8 mouse cellular contexts compared by ENCODE assay signal in genomic region chr10:67314811-67315435, GRCm38 (mm10). TPM values are rescaled to one million over a fixed set of nuclear protein-coding genes. Genes with fewer than 3 reads are reported as not detected.
DNase-seq lines count a peak whose midpoint lies in the region; ATAC-seq and TF ChIP-seq lines count a peak whose summit lies in the region.

No protein-coding gene starts in this region.

- H3K4me2 ChIP-seq in forebrain, embryonic 12.5 days: no peak overlapping the region
- no peak overlapping the region for H3K4me2 ChIP-seq in hindbrain, embryonic 13.5 days

- ATAC-seq in forebrain, embryonic 12.5 days (ENCODE audit: low FRiP score): peak; percentile 35; the same call in 1 of the 2 replicates
- peak; percentile 49 for ATAC-seq in hindbrain, embryonic 13.5 days (ENCODE audit: low FRiP score)

- peaks cover 11% of the 10 kb centered on the region; the same call in 1 of the 2 replicates for H3K4me1 ChIP-seq in forebrain, embryonic 12.5 days
- H3K4me1 ChIP-seq in hindbrain, embryonic 13.5 days (replicated peaks): peaks cover 10% of the 10 kb centered on the region
- H3K4me1 ChIP-seq in spleen, adult 2 months (ENCODE audit: control insufficient read depth, insufficient read depth, insufficient read length): peaks cover 4% of the 10 kb centered on the region; the same call in 1 of the 2 replicates

- no peaks in the 10 kb centered on the region for H3K9me3 ChIP-seq in forebrain, embryonic 12.5 days
- no peaks in the 10 kb centered on the region for H3K9me3 ChIP-seq in hindbrain, embryonic 13.5 days

- H3K4me3 ChIP-seq in forebrain, embryonic 12.5 days (replicated peaks): no peak overlapping the region
- no peak overlapping the region for H3K4me3 ChIP-seq in hindbrain, embryonic 13.5 days
- no peak overlapping the region for H3K4me3 ChIP-seq in spleen, adult 2 months (ENCODE audit: extremely low read depth, insufficient read depth, insufficient read length)

- DNase-seq in ovary, postnatal 36 days (ENCODE audit: low spot score): peak; percentile 49
- no peak for DNase-seq in ovary, postnatal 10 days (ENCODE audit: low spot score)
- DNase-seq in c-Kit-positive CD71-negative TER-119-negative erythroid progenitor cells, embryonic 14.5 days (ENCODE audit: low read depth): peak; percentile 61
- DNase-seq in left cerebral cortex, adult 18-20 months (ENCODE audit: low spot score in 2 of 2): peak; percentile 57 to 65
- DNase-seq in mesoderm, embryonic 11.5 days (ENCODE audit: low read depth, low spot score): peak; percentile 84
- peak; percentile 34 to 46 for DNase-seq in spleen, adult 2 months (ENCODE audit: low read depth in 1 of 2, low spot score in 2 of 2)

- H3K27ac ChIP-seq in forebrain, embryonic 12.5 days: no peak overlapping the region
- no peak overlapping the region for H3K27ac ChIP-seq in hindbrain, embryonic 13.5 days
- no peak overlapping the region for H3K27ac ChIP-seq in spleen, adult 2 months (ENCODE audit: insufficient read depth, low read length)

- no peaks in the 10 kb centered on the region for H3K36me3 ChIP-seq in forebrain, embryonic 12.5 days (replicated peaks)
- no peaks in the 10 kb centered on the region for H3K36me3 ChIP-seq in hindbrain, embryonic 13.5 days
- H3K36me3 ChIP-seq in spleen, adult 2 months (ENCODE audit: control insufficient read depth, insufficient read depth, low read length): no peaks in the 10 kb centered on the region

- 14% methylated on average over 10 of the region's 12 CpGs for WGBS in forebrain, embryonic 12.5 days
- 18% methylated on average over 12 of the region's 12 CpGs for WGBS in hindbrain, embryonic 13.5 days
- WGBS in spleen, adult 2 months: 22% methylated on average over 11 of the region's 12 CpGs

- TF ChIP-seq POLR2A in spleen, adult 2 months (IDR thresholded peaks at IDR 0.05; ENCODE audit: low read depth, low read length): no peak

- TF ChIP-seq CTCF in spleen, adult 2 months (IDR thresholded peaks at IDR 0.05; ENCODE audit: extremely low read depth, insufficient read depth, insufficient read length, insufficient replicate concordance): peak; percentile 87; the same call in 1 of the 2 replicates

- peaks cover 45% of the 10 kb centered on the region for H3K27me3 ChIP-seq in forebrain, embryonic 12.5 days
- peaks cover 40% of the 10 kb centered on the region for H3K27me3 ChIP-seq in hindbrain, embryonic 13.5 days
- no peaks in the 10 kb centered on the region for H3K27me3 ChIP-seq in spleen, adult 2 months (ENCODE audit: control insufficient read depth, insufficient read depth, low read length)

- no peak overlapping the region for H3K9ac ChIP-seq in forebrain, embryonic 12.5 days
- H3K9ac ChIP-seq in hindbrain, embryonic 13.5 days: no peak overlapping the region

RNA-seq across cellular contexts. Expression of gene Nrbf2, which starts 29.8 kb away (rescaled TPM):
- 38.8 and 41.3 TPM in 2 replicates for polyA plus RNA-seq in forebrain, embryonic 12.5 days (2016; fragmentation: Nextera tagmentation; extraction: Ambion mirVana)
- 44.0 and 44.5 TPM in 2 replicates for polyA plus RNA-seq in hindbrain, embryonic 13.5 days (2015; fragmentation: Nextera tagmentation; extraction: Ambion mirVana)
- 10 to 100 TPM; 18.6 to 19.0 TPM for total RNA-seq in left cerebral cortex, adult 18-20 months (2021)
- 8.5 TPM in 2 replicates for polyA plus RNA-seq in spleen, adult 2 months (2012; rRNA removed)
